Mouse (Mus musculus): ENCODE measurements at regions not wholly inside any gene's neighbourhood (a gene's known extent, or its start where the extent isn't known, plus 50 kb on each side); places are given as distances from the start of the nearest gene placed in this dataset.

DNA sequence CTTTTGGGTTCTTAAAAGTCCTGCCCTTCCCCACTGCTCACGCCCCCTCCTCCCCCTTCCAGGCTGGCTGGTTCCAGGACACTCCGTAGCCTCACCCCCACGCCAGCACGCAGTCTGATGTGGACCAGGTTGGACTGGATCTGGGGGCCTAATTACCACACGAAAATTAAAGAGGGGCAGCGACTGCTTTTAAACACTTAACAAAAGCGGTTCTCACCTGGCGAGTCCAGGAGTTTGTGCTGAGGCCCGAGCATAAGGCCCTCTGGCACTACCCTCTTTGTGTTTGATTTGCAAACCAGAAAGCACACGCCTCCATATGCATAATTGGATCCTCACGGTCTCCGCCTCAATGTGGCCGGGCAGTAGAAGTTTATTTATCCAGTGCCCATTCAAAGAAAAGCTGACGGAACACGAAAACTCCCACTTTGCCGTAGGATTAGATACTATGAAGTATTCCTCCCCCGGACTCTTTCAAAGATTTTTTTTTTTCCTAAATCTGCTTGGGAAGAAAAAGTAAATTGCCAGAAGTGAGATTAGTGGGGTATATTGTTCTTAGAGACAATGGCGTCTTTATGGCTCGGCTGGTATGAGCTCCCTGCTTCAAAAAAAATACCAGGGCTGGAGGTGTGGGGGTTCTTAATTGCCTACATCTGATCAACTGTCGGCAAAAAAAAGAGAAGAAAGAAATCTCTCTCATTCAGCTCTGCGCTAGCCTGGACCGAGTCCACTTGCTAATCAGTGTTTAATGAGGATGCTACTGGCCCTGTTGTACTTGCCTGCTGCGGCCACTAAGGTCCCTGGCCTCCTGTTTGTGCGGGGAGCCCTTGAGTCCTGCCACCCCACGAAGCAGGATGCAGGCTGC lies 148.5 kb upstream of the Tut7 start:
- peak; percentile 10; the same call in 1 of the 2 replicates for TF ChIP-seq CTCF (IDR thresholded peaks at IDR 0.05; ENCODE audit: low read depth)
- H3K9ac ChIP-seq = no peak overlapping the region
- peak overlapping the region; percentile 30 for H3K4me2 ChIP-seq (ENCODE audit: low read depth)

DNA sequence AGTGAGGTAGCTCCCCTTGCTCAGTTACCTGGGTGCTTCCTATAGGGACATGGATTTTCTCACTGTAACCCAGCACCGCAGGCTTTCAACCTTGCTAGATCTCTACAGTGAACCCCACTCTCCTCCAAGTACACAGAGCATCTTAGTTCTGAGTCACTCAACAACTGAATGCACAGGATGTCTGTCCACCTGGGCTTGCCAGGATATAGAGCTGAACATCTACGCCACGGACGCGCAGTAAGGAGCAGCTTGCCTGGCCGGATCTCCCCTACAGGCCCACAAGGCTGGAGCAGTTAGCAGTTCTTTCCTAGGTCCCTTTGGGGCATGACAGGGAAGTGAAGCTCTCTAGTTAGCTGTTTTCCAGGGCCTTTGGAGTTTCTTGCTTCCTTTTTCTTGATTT lies 147.5 kb upstream of the Tut7 start:
- DNase-seq = no peak
- ATAC-seq = no peak
- Histone ChIP-seq H3K36me3 (ENCODE audit: insufficient read depth) (no peaks in the 10 kb centered on the region), H3K4me1 (ENCODE audit: insufficient read depth) (peaks cover 4% of the 10 kb centered on the region; the same call in 1 of the 2 replicates), H3K4me2 (ENCODE audit: low read depth) (no peak overlapping the region), H3K4me3 (ENCODE audit: low read depth, low read length) (no peak overlapping the region), H3K9me3 (ENCODE audit: low read length) (no peaks in the 10 kb centered on the region), H3K9ac (no peak overlapping the region), H3K27ac (ENCODE audit: low read depth, low read length) (no peak overlapping the region), H3K27me3 (ENCODE audit: insufficient read depth, low read length) (no peaks in the 10 kb centered on the region)
- 34% methylated on average over 6 of the region's 6 CpGs for WGBS
- no peak for TF ChIP-seq CTCF (IDR thresholded peaks at IDR 0.05; ENCODE audit: low read depth)

More for the DNA sequence above, 148.5 kb upstream of the Tut7 start:
- WGBS = 6% methylated on average over 25 of the region's 25 CpGs
- no peaks in the 10 kb centered on the region for H3K36me3 ChIP-seq (ENCODE audit: insufficient read depth)
- peak; percentile 62 for DNase-seq
- no peak overlapping the region for H3K4me3 ChIP-seq (ENCODE audit: low read depth, low read length)
- H3K27me3 ChIP-seq (ENCODE audit: insufficient read depth, low read length) = no peaks in the 10 kb centered on the region
- H3K4me1 ChIP-seq (ENCODE audit: insufficient read depth) = peaks cover 4% of the 10 kb centered on the region; the same call in 1 of the 2 replicates
- no peaks in the 10 kb centered on the region for H3K9me3 ChIP-seq (ENCODE audit: low read length)
- H3K27ac ChIP-seq (ENCODE audit: low read depth, low read length) = 0 out of 2 replicates have a peak overlapping the region, but pooled peaks have one; percentile 23
- peak; percentile 75 for ATAC-seq

DNA sequence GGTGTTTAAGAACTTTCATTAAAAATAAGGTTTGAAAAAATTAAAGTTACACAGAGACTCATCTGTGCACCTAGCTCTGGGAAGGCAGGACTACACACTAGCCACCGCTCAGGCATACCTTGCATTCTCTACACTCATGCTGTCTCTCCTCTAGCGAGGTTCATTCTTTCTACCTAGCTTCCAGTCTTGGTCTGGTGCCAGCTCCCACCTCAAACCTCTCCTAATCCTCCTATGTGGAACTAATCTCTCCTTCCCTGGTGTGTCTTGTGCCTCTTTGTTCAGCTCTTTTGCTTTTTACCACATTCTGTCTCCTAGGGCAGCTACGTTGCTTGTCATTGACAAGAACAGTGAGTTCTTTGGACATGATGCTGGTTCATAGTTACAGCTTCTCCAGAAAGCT lies 146.5 kb upstream of the Tut7 start:
- no peak for DNase-seq
- H3K4me2 ChIP-seq (ENCODE audit: low read depth) = no peak overlapping the region
- WGBS = 45% methylated on average over 3 of the region's 3 CpGs
- no peak overlapping the region for H3K4me3 ChIP-seq (ENCODE audit: low read depth, low read length)
- TF ChIP-seq CTCF (IDR thresholded peaks at IDR 0.05; ENCODE audit: low read depth) = no peak
- no peaks in the 10 kb centered on the region for H3K27me3 ChIP-seq (ENCODE audit: insufficient read depth, low read length)
- no peak overlapping the region for H3K9ac ChIP-seq
- no peaks in the 10 kb centered on the region for H3K36me3 ChIP-seq (ENCODE audit: insufficient read depth)
- peaks cover 4% of the 10 kb centered on the region; the same call in 1 of the 2 replicates for H3K4me1 ChIP-seq (ENCODE audit: insufficient read depth)
- no peak overlapping the region for H3K27ac ChIP-seq (ENCODE audit: low read depth, low read length)
- no peak for ATAC-seq
- no peaks in the 10 kb centered on the region for H3K9me3 ChIP-seq (ENCODE audit: low read length)

DNA sequence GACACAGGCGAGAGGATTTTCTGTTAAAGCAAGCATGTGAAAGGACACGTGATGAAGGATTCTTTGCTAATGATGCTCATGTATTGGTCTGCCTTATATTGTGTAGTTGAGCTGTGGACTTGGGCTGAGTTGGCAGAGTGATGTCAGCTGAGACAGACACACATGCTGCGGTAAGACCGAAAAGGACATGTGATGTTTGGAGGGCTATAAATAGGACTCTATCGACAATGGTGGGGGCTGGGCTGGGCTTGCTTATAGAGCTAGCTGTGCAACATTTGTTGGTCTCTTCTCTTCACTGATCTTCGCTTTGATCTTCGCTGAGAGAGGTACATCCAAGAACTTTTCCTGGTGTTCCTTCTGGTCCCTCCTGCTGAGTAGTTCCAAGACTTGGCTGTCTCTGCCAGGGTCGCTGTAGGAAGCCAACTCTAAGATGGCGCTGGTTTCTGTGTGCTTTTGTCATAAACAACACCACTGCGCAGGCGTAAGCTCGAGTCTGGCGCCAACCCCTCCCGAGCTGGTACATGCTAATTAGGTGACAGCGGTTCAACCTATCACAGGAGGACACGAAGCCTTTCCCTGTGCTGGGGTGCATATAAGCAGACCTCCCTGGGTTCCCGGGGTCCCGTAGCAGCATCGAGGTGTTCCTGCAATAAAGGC lies 145.8 kb upstream of the Tut7 start:
- Histone ChIP-seq H3K27ac (ENCODE audit: low read depth, low read length) (no peak overlapping the region), H3K4me2 (ENCODE audit: low read depth) (no peak overlapping the region), H3K36me3 (ENCODE audit: insufficient read depth) (no peaks in the 10 kb centered on the region), H3K9ac (no peak overlapping the region), H3K9me3 (ENCODE audit: low read length) (no peaks in the 10 kb centered on the region), H3K4me3 (ENCODE audit: low read depth, low read length) (no peak overlapping the region), H3K4me1 (ENCODE audit: insufficient read depth) (peaks cover 4% of the 10 kb centered on the region; the same call in 1 of the 2 replicates), H3K27me3 (ENCODE audit: insufficient read depth, low read length) (no peaks in the 10 kb centered on the region)
- WGBS = 72% methylated on average over 19 of the region's 19 CpGs
- DNase-seq (peak; percentile 79), ATAC-seq (peak; percentile 35)
- no peak for TF ChIP-seq CTCF (IDR thresholded peaks at IDR 0.05; ENCODE audit: low read depth)

DNA sequence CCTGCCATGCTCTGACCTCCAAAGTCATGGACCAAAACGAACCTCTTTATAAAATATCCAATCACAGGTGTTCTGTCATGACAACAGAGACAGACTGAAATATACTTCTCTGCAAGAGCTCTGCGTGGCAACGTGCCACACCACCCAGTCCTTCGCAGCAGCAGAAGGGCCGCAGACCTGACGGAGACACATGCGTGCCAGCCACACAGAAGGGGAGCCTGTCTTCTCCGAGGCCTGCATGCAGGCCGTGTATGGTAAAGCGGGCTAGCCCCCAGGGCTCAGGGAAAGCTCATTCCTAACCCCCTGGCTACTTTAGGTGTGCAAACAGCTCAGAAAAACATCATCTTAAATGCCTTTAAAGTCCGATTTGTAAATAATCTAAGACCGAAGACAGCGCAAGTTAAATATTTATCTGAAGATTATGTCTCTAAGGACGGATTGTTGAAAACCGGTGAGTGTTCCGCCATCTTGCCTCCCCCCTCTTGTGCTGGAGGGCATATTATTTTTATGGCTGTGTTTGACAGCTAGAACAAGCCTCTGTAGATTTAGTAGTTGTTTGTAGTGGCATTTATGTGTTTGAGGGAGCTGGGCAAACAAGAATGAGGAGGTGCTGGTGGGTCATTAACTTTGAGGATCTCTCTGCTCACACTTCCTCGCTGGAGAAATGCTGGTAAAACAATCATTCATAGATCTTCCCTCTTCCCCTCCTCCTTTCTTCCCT lies 143.7 kb upstream of the Tut7 start:
- ATAC-seq (no peak), DNase-seq (no peak)

DNA sequence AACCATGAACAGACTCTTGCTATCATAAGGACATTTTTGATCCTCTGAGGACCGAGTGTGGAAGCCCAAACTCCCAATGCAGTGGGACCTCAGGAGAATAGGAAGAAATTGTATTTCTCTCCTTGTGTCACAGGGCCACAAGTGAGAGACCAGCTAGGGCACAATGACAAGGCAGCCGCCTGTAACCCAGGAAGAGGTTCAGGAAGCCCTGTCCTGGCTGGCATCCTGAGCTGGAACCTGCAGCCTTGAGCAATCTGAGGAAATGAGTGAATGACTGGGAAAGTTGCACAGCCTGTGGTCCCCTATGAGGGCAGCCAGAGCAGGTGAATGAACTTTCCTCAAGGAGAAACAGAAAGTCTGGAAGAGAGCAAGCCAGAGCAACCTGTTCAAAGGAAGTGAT lies 142.0 kb upstream of the Tut7 start:
- ATAC-seq (no peak), DNase-seq (no peak)
- Histone ChIP-seq H3K4me2 (ENCODE audit: low read depth) (no peak overlapping the region), H3K27me3 (ENCODE audit: insufficient read depth, low read length) (no peaks in the 10 kb centered on the region), H3K9ac (no peak overlapping the region), H3K9me3 (ENCODE audit: low read length) (no peaks in the 10 kb centered on the region), H3K4me3 (ENCODE audit: low read depth, low read length) (no peak overlapping the region), H3K36me3 (ENCODE audit: insufficient read depth) (no peaks in the 10 kb centered on the region), H3K4me1 (ENCODE audit: insufficient read depth) (no peaks in the 10 kb centered on the region), H3K27ac (ENCODE audit: low read depth, low read length) (no peak overlapping the region)
- 96% methylated on average over 2 of the region's 2 CpGs for WGBS
- no peak for TF ChIP-seq CTCF (IDR thresholded peaks at IDR 0.05; ENCODE audit: low read depth)

More for the DNA sequence above, 143.7 kb upstream of the Tut7 start:
- H3K4me1 ChIP-seq (ENCODE audit: insufficient read depth) = peaks cover 4% of the 10 kb centered on the region; the same call in 1 of the 2 replicates
- H3K9me3 ChIP-seq (ENCODE audit: low read length) = no peaks in the 10 kb centered on the region
- TF ChIP-seq CTCF (IDR thresholded peaks at IDR 0.05; ENCODE audit: low read depth) = no peak
- no peak overlapping the region for H3K27ac ChIP-seq (ENCODE audit: low read depth, low read length)
- H3K27me3 ChIP-seq (ENCODE audit: insufficient read depth, low read length) = no peaks in the 10 kb centered on the region
- WGBS = 83% methylated on average over 17 of the region's 17 CpGs
- no peak overlapping the region for H3K4me2 ChIP-seq (ENCODE audit: low read depth)
- no peaks in the 10 kb centered on the region for H3K36me3 ChIP-seq (ENCODE audit: insufficient read depth)
- H3K4me3 ChIP-seq (ENCODE audit: low read depth, low read length) = no peak overlapping the region
- H3K9ac ChIP-seq = no peak overlapping the region
